Mouse (Mus musculus): ENCODE data around the gene Bmf. TPM values are rescaled to one million over a fixed set of nuclear protein-coding genes. Genes with fewer than 3 reads are reported as not detected.

Bmf gene
- polyA plus RNA-seq, 1 experiment: 10.1 TPM

DNA sequence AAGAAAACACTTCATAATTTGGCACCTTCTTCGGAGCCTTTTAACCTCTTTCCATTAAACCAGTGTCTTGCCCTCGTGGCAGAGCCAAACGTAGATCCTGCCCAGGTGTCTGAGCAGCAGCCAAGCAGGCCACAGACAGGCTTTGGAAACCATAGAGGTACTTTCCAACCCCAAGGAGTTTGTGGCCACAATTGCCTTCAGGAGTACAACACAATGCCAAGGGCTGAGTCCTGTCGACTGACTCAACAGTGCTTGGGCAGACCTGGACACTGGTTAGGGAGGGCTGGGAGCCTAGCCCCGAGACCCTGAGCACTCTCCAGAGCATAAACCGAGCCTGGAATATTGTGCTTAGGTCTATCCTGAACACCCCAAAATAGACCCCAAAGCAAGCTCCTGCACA, 13.4 kb downstream of the Bmf start:
- H3K27ac ChIP-seq (ENCODE audit: insufficient read depth, low read length): peak overlapping the region; percentile 15; the same call in 1 of the 2 replicates
- TF ChIP-seq POLR2A (IDR thresholded peaks at IDR 0.05; ENCODE audit: low read depth, low read length) (no peak), CTCF (IDR thresholded peaks at IDR 0.05; ENCODE audit: borderline replicate concordance, insufficient read depth, low read length) (no peak)
- H3K4me1 ChIP-seq (ENCODE audit: control insufficient read depth, insufficient read depth, low read length): peaks cover 17% of the 10 kb centered on the region

DNA sequence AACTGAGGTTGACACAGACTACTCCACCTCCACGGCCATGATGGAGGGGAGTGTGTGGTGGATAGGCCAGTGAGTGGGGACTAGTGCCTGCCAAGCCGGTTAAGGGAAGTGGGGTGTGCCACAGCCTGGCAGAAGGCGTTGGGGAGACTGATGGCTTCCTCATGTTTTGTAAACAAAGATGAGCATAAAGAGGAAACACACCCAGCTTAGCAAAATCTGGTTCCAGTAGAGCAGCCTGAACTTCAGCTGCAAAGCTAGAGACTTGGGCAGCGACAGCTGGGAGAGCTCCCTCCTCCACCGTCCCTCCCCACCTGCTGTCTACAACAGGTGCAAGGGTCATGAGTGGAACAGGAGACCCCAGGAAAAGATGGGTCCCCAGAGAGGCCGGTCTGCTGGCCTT, 15.5 kb downstream of the Bmf start:
- H3K4me3 ChIP-seq (ENCODE audit: insufficient read depth, low read length): no peak overlapping the region
- no peak for TF ChIP-seq POLR2A (IDR thresholded peaks at IDR 0.05; ENCODE audit: low read depth, low read length)
- no peak for TF ChIP-seq CTCF (IDR thresholded peaks at IDR 0.05; ENCODE audit: borderline replicate concordance, insufficient read depth, low read length)
- H3K4me1 ChIP-seq (ENCODE audit: control insufficient read depth, insufficient read depth, low read length): peaks cover 8% of the 10 kb centered on the region; the same call in 1 of the 2 replicates
- H3K27ac ChIP-seq (ENCODE audit: insufficient read depth, low read length): no peak overlapping the region

More for the DNA sequence above, 13.4 kb downstream of the Bmf start:
- no peak overlapping the region for H3K4me3 ChIP-seq (ENCODE audit: insufficient read depth, low read length)

DNA sequence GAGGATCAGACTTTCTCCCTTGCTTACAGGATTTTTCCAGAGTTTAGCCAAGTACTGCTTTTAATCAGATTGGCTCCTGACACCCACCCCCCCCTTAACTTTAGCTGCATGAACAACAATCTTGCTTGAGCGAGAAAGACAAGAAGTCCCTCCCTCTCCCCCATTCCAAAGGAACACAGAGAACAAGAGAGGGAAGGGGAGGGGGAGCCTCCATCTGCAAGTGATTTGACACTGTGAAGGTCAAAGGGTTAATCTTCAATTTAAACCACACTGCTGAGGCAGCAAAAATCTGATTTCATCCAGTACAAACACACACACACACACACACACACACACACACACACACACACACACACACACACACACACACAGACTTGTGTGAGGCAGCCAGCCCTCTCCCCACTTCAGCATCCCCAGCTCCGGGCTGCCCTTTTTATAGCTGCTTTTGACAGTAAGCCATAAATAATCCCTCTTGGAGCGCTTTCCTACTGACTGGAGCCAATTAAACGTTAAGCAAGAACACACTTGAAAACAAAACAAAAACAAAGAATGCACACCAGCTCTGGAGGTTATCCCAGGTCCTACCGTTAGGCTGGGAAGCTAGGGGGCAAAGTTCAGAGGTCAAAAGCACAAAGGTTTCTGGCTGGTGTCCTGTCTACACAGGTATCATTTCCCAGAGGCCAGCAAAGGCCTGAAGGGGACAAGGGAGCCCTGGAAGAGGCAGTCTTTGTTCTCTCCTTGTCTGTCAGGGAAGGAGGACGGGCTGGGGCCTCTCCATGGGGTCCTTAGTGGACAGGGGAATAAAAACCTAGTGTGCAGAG, 16.4 kb downstream of the Bmf start:
- H3K4me1 ChIP-seq (ENCODE audit: control insufficient read depth, insufficient read depth, low read length): peaks cover 8% of the 10 kb centered on the region; the same call in 1 of the 2 replicates
- no peak overlapping the region for H3K4me3 ChIP-seq (ENCODE audit: insufficient read depth, low read length)
- TF ChIP-seq POLR2A (IDR thresholded peaks at IDR 0.05; ENCODE audit: low read depth, low read length): no peak
- TF ChIP-seq CTCF (IDR thresholded peaks at IDR 0.05; ENCODE audit: borderline replicate concordance, insufficient read depth, low read length): no peak
- H3K27ac ChIP-seq (ENCODE audit: insufficient read depth, low read length): peak overlapping the region; percentile 49

DNA sequence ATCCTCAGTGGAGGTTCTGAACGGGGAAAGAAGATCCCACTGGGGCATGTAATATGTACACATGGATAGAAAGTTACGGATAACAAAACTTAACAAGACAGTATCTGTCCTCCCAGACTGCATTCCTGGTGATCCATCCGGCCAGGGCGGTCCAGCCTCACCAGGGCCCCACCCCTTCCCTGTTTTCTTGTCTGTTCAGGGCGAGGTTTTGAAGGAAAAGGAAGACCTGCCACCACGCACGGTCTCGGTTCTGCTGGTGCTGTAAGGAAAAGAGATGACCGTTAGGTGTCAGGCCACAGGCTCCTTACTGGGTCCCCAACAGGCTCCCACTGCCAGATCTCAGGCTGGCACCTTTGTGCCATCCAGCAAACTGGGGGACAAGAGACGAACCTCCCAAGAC, 17.1 kb downstream of the Bmf start:
- Histone ChIP-seq H3K4me1 (ENCODE audit: control insufficient read depth, insufficient read depth, low read length) (peaks cover 8% of the 10 kb centered on the region; the same call in 1 of the 2 replicates), H3K4me3 (ENCODE audit: insufficient read depth, low read length) (no peak overlapping the region), H3K27ac (ENCODE audit: insufficient read depth, low read length) (peak overlapping the region; percentile 34)
- TF ChIP-seq POLR2A (IDR thresholded peaks at IDR 0.05; ENCODE audit: low read depth, low read length) (no peak), CTCF (IDR thresholded peaks at IDR 0.05; ENCODE audit: borderline replicate concordance, insufficient read depth, low read length) (no peak)

DNA sequence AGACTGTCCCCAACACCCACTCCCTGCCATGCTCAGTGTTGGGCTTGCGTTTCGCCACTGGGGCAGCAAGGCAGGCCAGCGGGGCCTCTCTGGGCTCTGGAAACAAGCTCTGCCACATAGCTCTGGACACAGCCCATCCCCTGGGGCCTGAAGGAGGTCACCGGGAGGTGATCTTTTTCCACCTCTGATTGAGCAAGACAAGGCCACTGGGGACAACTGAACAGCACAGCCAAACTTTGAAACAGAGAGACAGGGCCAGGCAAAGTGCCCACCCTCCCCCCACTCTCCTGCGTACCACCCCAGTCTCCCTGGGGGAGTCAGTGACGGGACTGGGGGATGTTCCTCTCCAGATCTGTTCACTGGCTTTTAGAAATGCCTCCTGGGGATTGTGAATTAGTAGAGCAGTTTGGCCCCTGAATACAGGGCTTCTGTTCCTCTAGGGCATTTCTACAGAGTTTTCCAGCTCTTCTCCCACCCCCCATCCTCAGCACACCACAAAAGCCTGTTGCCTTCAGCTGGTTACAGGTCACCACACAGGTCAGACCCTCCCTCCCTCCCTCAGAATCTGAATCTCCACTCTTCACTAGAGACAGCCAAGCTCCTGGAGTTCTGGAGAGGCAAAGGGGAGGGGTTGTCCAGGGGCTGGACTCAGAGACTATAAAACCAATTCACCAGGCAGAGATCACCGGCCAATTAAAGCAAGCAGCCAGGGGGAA, 19.9 kb downstream of the Bmf start:
- TF ChIP-seq CTCF (IDR thresholded peaks at IDR 0.05; ENCODE audit: borderline replicate concordance, insufficient read depth, low read length): no peak
- no peak for TF ChIP-seq POLR2A (IDR thresholded peaks at IDR 0.05; ENCODE audit: low read depth, low read length)
- no peak overlapping the region for H3K27ac ChIP-seq (ENCODE audit: insufficient read depth, low read length)
- no peak overlapping the region for H3K4me3 ChIP-seq (ENCODE audit: insufficient read depth, low read length)
- H3K4me1 ChIP-seq (ENCODE audit: control insufficient read depth, insufficient read depth, low read length): peaks cover 8% of the 10 kb centered on the region; the same call in 1 of the 2 replicates

DNA sequence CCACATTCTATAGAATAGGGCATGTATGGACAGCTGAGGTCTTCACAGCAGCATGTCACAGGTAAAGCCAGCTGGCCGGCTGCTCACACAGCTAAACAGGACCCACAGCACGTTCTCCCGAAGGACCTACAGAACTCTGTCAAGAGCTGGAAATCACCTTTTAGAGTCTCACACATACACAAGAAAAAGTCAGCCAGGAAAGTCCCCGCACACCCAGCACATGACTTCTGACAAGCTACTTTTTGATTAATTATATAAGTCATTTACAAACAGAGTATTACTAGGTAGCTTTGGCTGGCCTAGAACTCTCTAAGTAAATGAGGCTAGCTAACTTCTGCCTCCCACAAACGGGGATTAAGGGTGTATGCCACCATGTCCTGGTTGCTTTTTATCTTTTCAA, 22.9 kb downstream of the Bmf start:
- no peak overlapping the region for H3K4me3 ChIP-seq (ENCODE audit: insufficient read depth, low read length)
- no peaks in the 10 kb centered on the region for H3K4me1 ChIP-seq (ENCODE audit: control insufficient read depth, insufficient read depth, low read length)
- no peak overlapping the region for H3K27ac ChIP-seq (ENCODE audit: insufficient read depth, low read length)
- TF ChIP-seq CTCF (IDR thresholded peaks at IDR 0.05; ENCODE audit: borderline replicate concordance, insufficient read depth, low read length) (no peak), POLR2A (IDR thresholded peaks at IDR 0.05; ENCODE audit: low read depth, low read length) (no peak)

DNA sequence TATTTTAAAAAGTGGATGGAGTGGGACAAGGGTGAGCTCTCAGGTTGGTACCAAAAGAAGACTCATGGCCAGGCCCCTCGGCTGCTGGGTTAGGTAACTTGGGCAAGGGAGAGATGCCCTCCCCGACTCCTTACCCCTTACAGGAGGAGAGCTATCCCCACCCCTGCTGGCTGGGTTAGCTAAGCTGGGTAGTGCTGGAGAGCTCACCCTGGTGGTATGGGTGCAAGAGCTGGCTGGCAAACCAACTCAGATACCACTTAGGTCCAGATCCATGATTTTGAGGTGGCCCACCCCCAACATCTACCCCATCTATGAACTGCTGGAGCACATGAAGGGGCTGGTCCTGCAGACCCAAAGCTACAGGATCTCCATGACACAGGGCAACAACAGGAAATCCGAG, 24.7 kb downstream of the Bmf start:
- H3K4me3 ChIP-seq (ENCODE audit: insufficient read depth, low read length): no peak overlapping the region
- no peak for TF ChIP-seq CTCF (IDR thresholded peaks at IDR 0.05; ENCODE audit: borderline replicate concordance, insufficient read depth, low read length)
- TF ChIP-seq POLR2A (IDR thresholded peaks at IDR 0.05; ENCODE audit: low read depth, low read length): no peak
- H3K4me1 ChIP-seq (ENCODE audit: control insufficient read depth, insufficient read depth, low read length): no peaks in the 10 kb centered on the region
- no peak overlapping the region for H3K27ac ChIP-seq (ENCODE audit: insufficient read depth, low read length)

DNA sequence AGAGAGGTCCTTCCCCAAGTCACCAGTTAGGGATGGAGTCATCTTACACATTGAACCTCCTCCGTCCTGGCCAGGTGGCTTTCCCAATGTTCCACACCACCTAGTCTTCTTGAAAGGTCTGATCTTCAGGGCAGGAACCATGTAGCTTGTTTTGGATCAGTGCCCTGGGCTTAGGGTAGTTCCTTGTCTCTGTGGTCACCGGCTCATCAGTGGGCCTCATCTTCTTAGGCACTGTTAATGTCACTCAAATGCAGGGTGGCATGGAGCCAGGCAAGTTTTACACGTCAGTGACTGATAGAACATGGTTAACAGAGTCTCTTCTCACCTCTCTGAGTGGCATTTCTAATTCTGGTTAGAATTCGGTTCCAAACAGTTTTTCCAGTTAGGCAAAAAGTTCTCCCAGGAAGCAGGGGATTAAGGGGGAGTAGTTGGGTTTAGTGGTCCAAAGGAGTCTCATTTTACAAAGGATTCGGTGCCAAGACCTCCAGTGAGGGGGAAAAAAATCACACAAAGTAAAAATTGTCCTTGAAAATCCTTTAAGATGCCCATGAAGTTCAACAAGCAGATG, 26.2 kb downstream of the Bmf start:
- TF ChIP-seq CTCF (IDR thresholded peaks at IDR 0.05; ENCODE audit: borderline replicate concordance, insufficient read depth, low read length): no peak
- Histone ChIP-seq H3K27ac (ENCODE audit: insufficient read depth, low read length) (no peak overlapping the region), H3K4me3 (ENCODE audit: insufficient read depth, low read length) (no peak overlapping the region), H3K4me1 (ENCODE audit: control insufficient read depth, insufficient read depth, low read length) (no peaks in the 10 kb centered on the region)

DNA sequence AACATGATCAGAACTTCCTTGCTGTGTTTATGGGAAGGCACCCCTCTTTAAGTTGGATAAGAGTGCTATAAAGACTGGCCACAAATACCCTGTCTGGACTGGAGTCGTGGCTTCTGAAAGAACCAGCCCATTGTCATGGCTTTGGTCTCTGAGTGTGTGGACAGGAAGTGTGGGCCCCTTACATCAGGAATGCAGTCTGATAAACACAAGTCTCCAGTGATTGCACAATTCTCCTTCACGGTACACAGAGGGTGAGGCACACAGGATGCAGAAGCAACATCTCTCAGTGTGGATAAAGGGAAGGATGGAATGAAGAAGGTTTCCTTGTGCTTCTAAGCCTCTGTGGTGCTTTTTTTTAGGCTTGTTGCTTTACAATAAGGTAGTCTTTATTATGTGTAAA, 27.2 kb downstream of the Bmf start:
- no peak overlapping the region for H3K27ac ChIP-seq (ENCODE audit: insufficient read depth, low read length)
- TF ChIP-seq CTCF (IDR thresholded peaks at IDR 0.05; ENCODE audit: borderline replicate concordance, insufficient read depth, low read length) (no peak), POLR2A (IDR thresholded peaks at IDR 0.05; ENCODE audit: low read depth, low read length) (no peak)
- no peaks in the 10 kb centered on the region for H3K4me1 ChIP-seq (ENCODE audit: control insufficient read depth, insufficient read depth, low read length)
- H3K4me3 ChIP-seq (ENCODE audit: insufficient read depth, low read length): no peak overlapping the region

All from embryonic fibroblast, embryonic 13.5 days (primary cell).